Mouse (Mus musculus) neural tube, embryonic 11.5 days (tissue): ENCODE data around the gene Resf1. TPM values are rescaled to one million over a fixed set of nuclear protein-coding genes. Genes with fewer than 3 reads are reported as not detected.
"Not testable (repeated sequence)": the region's sequence is repeated elsewhere in the genome, so short reads cannot be mapped to it uniquely, and the experiment has no call there.

Experiments used
- ATAC-seq: fragments of 200-750 bp; cut with Nextera tagmentation; 2 replicates; pipeline ENCODE4 v1.8.0; 2017; ENCODE audit warnings: moderate number of reproducible peaks, mild to moderate bottlenecking, moderate TSS enrichment, moderate library complexity; ENCODE audit not compliant: insufficient read depth, low FRiP score, low TSS enrichment
- DNase-seq: peaks from one replicate; pipeline ENCODE4 v3.0.0-alpha.2; 2015; ENCODE audit warnings: low spot score
- H3K27ac ChIP-seq: fragments of 300-500 bp; sonication (generic); 2 replicates; pipeline ENCODE4 v1.5.1; 2014; ENCODE audit warnings: low read depth, mild to moderate bottlenecking, low read length
- H3K27me3 ChIP-seq: fragments of 300-500 bp; sonication (generic); 2 replicates; pipeline ENCODE4 v1.6.1; 2014; ENCODE audit warnings: mild to moderate bottlenecking, low read length, mixed read lengths; ENCODE audit not compliant: control insufficient read depth, insufficient read depth
- H3K36me3 ChIP-seq: fragments of 300-500 bp; sonication (generic); 2 replicates; pipeline ENCODE4 v1.6.1; 2014; ENCODE audit warnings: mild to moderate bottlenecking, low read length, moderate library complexity, mixed read lengths; ENCODE audit not compliant: control insufficient read depth, insufficient read depth
- H3K4me1 ChIP-seq: fragments of 300-500 bp; sonication (generic); 2 replicates; pipeline ENCODE4 v1.6.1; 2014; ENCODE audit warnings: low read length, mixed read lengths; ENCODE audit not compliant: control insufficient read depth, insufficient read depth
- H3K4me2 ChIP-seq: fragments of 300-500 bp; sonication (generic); 2 replicates; pipeline ENCODE4 v1.6.1; 2014; ENCODE audit warnings: low read depth, mild to moderate bottlenecking, moderate library complexity
- H3K4me3 ChIP-seq: fragments of 300-500 bp; sonication (generic); 2 replicates; pipeline ENCODE4 v1.5.1; 2014; ENCODE audit warnings: low read depth, low read length
- H3K9ac ChIP-seq: fragments of 300-500 bp; sonication (generic); 2 replicates; pipeline ENCODE4 v1.6.1; 2014; ENCODE audit warnings: mild to moderate bottlenecking, low read length
- H3K9me3 ChIP-seq: fragments of 300-500 bp; sonication (generic); 2 replicates; pipeline ENCODE4 v1.6.1; 2016; ENCODE audit warnings: low read length; ENCODE audit not compliant: control insufficient read depth
- WGBS: fragments of 180-500 bp; shearing (Covaris S2); extraction: QIAGEN DNeasy Blood & Tissue Kit; methylation state at CpG from one replicate; pipeline ENCODE4 v1.1.7; 2014; 5-methylcytosine and 5-hydroxymethylcytosine counted together
- polyA plus RNA-seq: library from polyadenylated mRNA; unstranded; fragments of >200 nt; fragmentation: Nextera tagmentation; extraction: Ambion mirVana; gene quantifications from 2 replicates; pipeline ENCODE4 v1.2.1, GENCODE M21; 2014

Gene Resf1
- polyA plus RNA-seq, 1 experiment from 2014 or later, result 36.4 TPM

- no peak for ATAC-seq
- H3K27ac ChIP-seq, result no peak overlapping the region
- peaks cover 18% of the 10 kb centered on the region for H3K36me3 ChIP-seq
- WGBS, result 93% methylated on average over 1 of the region's 1 CpGs
- no peaks in the 10 kb centered on the region for H3K27me3 ChIP-seq
- no peak overlapping the region for H3K4me2 ChIP-seq
- H3K9ac ChIP-seq, result no peak overlapping the region
- H3K9me3 ChIP-seq, result no peaks in the 10 kb centered on the region
- DNase-seq, result no peak
- no peaks in the 10 kb centered on the region for H3K4me1 ChIP-seq
- no peak overlapping the region for H3K4me3 ChIP-seq
Measured at GRCm38 (mm10) chr6:149330332-149330731, 21.1 kb downstream of the Resf1 start.

GRCm38 (mm10) chr6:149333036-149333435 is 23.8 kb downstream of the Resf1 start:
- ATAC-seq (no peak), DNase-seq (no peak)
- Histone ChIP-seq H3K4me1 (no peaks in the 10 kb centered on the region), H3K27me3 (no peaks in the 10 kb centered on the region), H3K4me2 (no peak overlapping the region), H3K27ac (no peak overlapping the region), H3K4me3 (no peak overlapping the region), H3K36me3 (peaks cover 6% of the 10 kb centered on the region), H3K9me3 (no peaks in the 10 kb centered on the region), H3K9ac (no peak overlapping the region)
- WGBS, result 83% methylated on average over 2 of the region's 2 CpGs

GRCm38 (mm10) chr6:149337990-149338389 is 28.8 kb downstream of the Resf1 start:
- Histone ChIP-seq H3K4me2 (no peak overlapping the region), H3K36me3 (peaks cover 4% of the 10 kb centered on the region), H3K27me3 (no peaks in the 10 kb centered on the region), H3K4me1 (no peaks in the 10 kb centered on the region), H3K4me3 (no peak overlapping the region), H3K9me3 (no peaks in the 10 kb centered on the region), H3K27ac (no peak overlapping the region), H3K9ac (no peak overlapping the region)
- ATAC-seq, result no peak
- DNase-seq, result no peak

- H3K9ac ChIP-seq, result no peak overlapping the region
- no peaks in the 10 kb centered on the region for H3K27me3 ChIP-seq
- H3K36me3 ChIP-seq, result peaks cover 4% of the 10 kb centered on the region
- H3K9me3 ChIP-seq, result no peaks in the 10 kb centered on the region
- H3K4me3 ChIP-seq, result no peak overlapping the region
- 73% methylated on average over 1 of the region's 1 CpGs for WGBS
- H3K4me2 ChIP-seq, result no peak overlapping the region
- ATAC-seq, result no peak
- H3K4me1 ChIP-seq, result no peaks in the 10 kb centered on the region
- no peak overlapping the region for H3K27ac ChIP-seq
- no peak for DNase-seq
Measured at GRCm38 (mm10) chr6:149338622-149339021, 29.4 kb downstream of the Resf1 start.

- Histone ChIP-seq H3K4me3 (no peak overlapping the region), H3K9ac (no peak overlapping the region), H3K4me2 (no peak overlapping the region), H3K27me3 (no peaks in the 10 kb centered on the region), H3K27ac (no peak overlapping the region), H3K4me1 (no peaks in the 10 kb centered on the region), H3K9me3 (no peaks in the 10 kb centered on the region), H3K36me3 (no peaks in the 10 kb centered on the region)
- 74% methylated on average over 2 of the region's 2 CpGs for WGBS
- ATAC-seq, result no peak
- no peak for DNase-seq
Measured at GRCm38 (mm10) chr6:149343802-149344201, 34.6 kb downstream of the Resf1 start.

GRCm38 (mm10) chr6:149344372-149344771 is 35.2 kb downstream of the Resf1 start:
- ATAC-seq, result no peak
- no peak for DNase-seq

GRCm38 (mm10) chr6:149348211-149348610 is 39.0 kb downstream of the Resf1 start:
- H3K9me3 ChIP-seq, H3K9ac ChIP-seq, H3K36me3 ChIP-seq, H3K4me3 ChIP-seq, H3K4me2 ChIP-seq, H3K4me1 ChIP-seq, DNase-seq, ATAC-seq, H3K27me3 ChIP-seq, H3K27ac ChIP-seq: not testable (repeated sequence)
- 95% methylated on average over 6 of the region's 6 CpGs for WGBS

More at GRCm38 (mm10) chr6:149344372-149344771, 35.2 kb downstream of the Resf1 start:
- H3K4me1 ChIP-seq, result no peaks in the 10 kb centered on the region
- H3K27me3 ChIP-seq, result no peaks in the 10 kb centered on the region
- H3K27ac ChIP-seq, result no peak overlapping the region
- no peaks in the 10 kb centered on the region for H3K9me3 ChIP-seq
- no peaks in the 10 kb centered on the region for H3K36me3 ChIP-seq
- no peak overlapping the region for H3K4me3 ChIP-seq
- H3K9ac ChIP-seq, result no peak overlapping the region
- no peak overlapping the region for H3K4me2 ChIP-seq

- DNase-seq, result no peak
Measured at GRCm38 (mm10) chr6:149354826-149355495, 45.7 kb downstream of the Resf1 start.

GRCm38 (mm10) chr6:149355799-149356198 is 46.6 kb downstream of the Resf1 start:
- ATAC-seq, result not testable (repeated sequence)
- 91% methylated on average over 4 of the region's 4 CpGs for WGBS

More at GRCm38 (mm10) chr6:149354826-149355495, 45.7 kb downstream of the Resf1 start:
- Histone ChIP-seq H3K9ac (no peak overlapping the region), H3K27me3 (no peaks in the 10 kb centered on the region), H3K4me1 (no peaks in the 10 kb centered on the region), H3K36me3 (no peaks in the 10 kb centered on the region), H3K9me3 (no peaks in the 10 kb centered on the region), H3K4me2 (no peak overlapping the region), H3K4me3 (no peak overlapping the region), H3K27ac (no peak overlapping the region)
- no peak for ATAC-seq
- WGBS, result 72% methylated on average over 4 of the region's 4 CpGs

More at GRCm38 (mm10) chr6:149355799-149356198, 46.6 kb downstream of the Resf1 start:
- not testable (repeated sequence) for H3K4me1 ChIP-seq, H3K9me3 ChIP-seq, DNase-seq, H3K9ac ChIP-seq, H3K27me3 ChIP-seq, H3K27ac ChIP-seq, H3K36me3 ChIP-seq, H3K4me3 ChIP-seq, H3K4me2 ChIP-seq
